Mouse (Mus musculus): ENCODE results near the gene C2cd4c.

DNA sequence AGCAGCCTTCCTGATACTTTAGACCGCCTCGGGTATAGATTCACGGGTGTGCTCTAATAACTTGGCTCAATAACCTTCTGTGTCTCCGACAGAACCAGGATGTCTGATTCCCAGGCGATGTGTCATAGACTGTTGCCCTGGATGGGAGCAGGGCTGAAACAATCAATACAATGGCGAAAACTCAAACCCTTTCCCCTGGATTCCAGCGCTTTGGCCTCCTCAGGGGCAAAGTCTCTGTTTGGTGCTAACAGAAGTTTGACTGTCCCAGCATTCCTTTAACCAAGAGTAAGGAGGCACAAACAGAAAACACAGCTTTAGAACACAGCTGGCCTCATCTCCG lies 18.3 kb downstream of the C2cd4c start:
- TF ChIP-seq CTCF (conservative IDR thresholded peaks at IDR 0.05; ENCODE audit: insufficient read depth, insufficient read length, low read depth, low read length) = no peak
- no peak for TF ChIP-seq POLR2A (IDR thresholded peaks at IDR 0.05; ENCODE audit: low read depth, low read length)
